Mouse (Mus musculus) midbrain, postnatal 0 days (tissue): ENCODE data around the gene Otulin. TPM values are rescaled to one million over a fixed set of nuclear protein-coding genes. Genes with fewer than 3 reads are reported as not detected.

Source experiments
- ATAC-seq: fragments of 200-750 bp; cut with Nextera tagmentation; 2 replicates; pipeline ENCODE4 v1.8.0; 2017; ENCODE audit warnings: moderate number of reproducible peaks, mild to moderate bottlenecking, moderate TSS enrichment, moderate library complexity; ENCODE audit not compliant: low FRiP score
- DNase-seq: peaks from one replicate; pipeline ENCODE4 v3.0.0-alpha.2; 2015; ENCODE audit warnings: low spot score
- H3K27ac ChIP-seq: fragments of 300-500 bp; sonication (generic); 2 replicates; pipeline ENCODE4 v1.5.1; 2014; ENCODE audit warnings: low read depth, mild to moderate bottlenecking, low read length, mixed read lengths
- H3K27me3 ChIP-seq: fragments of 300-500 bp; sonication (generic); 2 replicates; pipeline ENCODE4 v1.6.1; 2014; ENCODE audit warnings: low read length, control low read depth, mixed read lengths; ENCODE audit not compliant: insufficient read depth
- H3K36me3 ChIP-seq: fragments of 300-500 bp; sonication (generic); 2 replicates; pipeline ENCODE4 v1.6.1; 2014; ENCODE audit warnings: low read length, control low read depth, mixed read lengths; ENCODE audit not compliant: insufficient read depth
- H3K4me1 ChIP-seq: fragments of 300-500 bp; sonication (generic); 2 replicates; pipeline ENCODE4 v1.6.1; 2014; ENCODE audit warnings: mild to moderate bottlenecking, control low read depth, antibody characterized with exemption, low read length, mixed read lengths; ENCODE audit not compliant: insufficient read depth
- H3K4me2 ChIP-seq: fragments of 300-500 bp; sonication (generic); 2 replicates; pipeline ENCODE4 v1.6.1; 2014; ENCODE audit warnings: low read depth, mild to moderate bottlenecking, low read length, mixed read lengths; ENCODE audit not compliant: poor library complexity, severe bottlenecking
- H3K4me3 ChIP-seq: fragments of 300-500 bp; sonication (generic); 2 replicates; pipeline ENCODE4 v1.5.1; 2014; ENCODE audit warnings: low read depth, mild to moderate bottlenecking, low read length, moderate library complexity
- H3K9ac ChIP-seq: fragments of 300-500 bp; sonication (generic); replicated peaks from 2 replicates; pipeline ENCODE4 v1.6.1; 2014; ENCODE audit warnings: mild to moderate bottlenecking, low read length, moderate library complexity, mixed read lengths; ENCODE audit not compliant: poor library complexity, severe bottlenecking
- H3K9me3 ChIP-seq: fragments of 300-500 bp; sonication (generic); 2 replicates; pipeline ENCODE4 v1.6.1; 2016; ENCODE audit warnings: low read length, control low read depth
- CTCF ChIP-seq: IDR thresholded peaks from 2 replicates; pipeline ENCODE4 v1.5.1; 2016; ENCODE audit warnings: antibody characterized with exemption, mild to moderate bottlenecking
- WGBS: fragments of 180-500 bp; shearing (Covaris S2); extraction: QIAGEN DNeasy Blood & Tissue Kit; methylation state at CpG from one replicate; pipeline ENCODE4 v1.1.7; 2014; 5-methylcytosine and 5-hydroxymethylcytosine counted together
- polyA plus RNA-seq: library from polyadenylated mRNA; unstranded; fragments of >200 nt; fragmentation: Nextera tagmentation; extraction: Ambion mirVana; gene quantifications from 2 replicates; pipeline ENCODE4 v1.2.1, GENCODE M21; 2015
- total RNA-seq: library from RNA; depleted of rRNA; stranded (reverse); fragments of >200 nt; gene quantifications from 2 replicates; pipeline ENCODE4 v1.2.3, GENCODE M21; 2014

Gene Otulin
- total and polyA plus RNA-seq, 2 experiments from 2014 or later: 17.8 to 23.9 TPM

GRCm38 (mm10) chr15:27605252-27605651 is 25.2 kb downstream of the Otulin start:
- 83% methylated on average over 3 of the region's 3 CpGs for WGBS
- Histone ChIP-seq H3K4me1 (no peaks in the 10 kb centered on the region), H3K4me2 (no peak overlapping the region), H3K9me3 (no peaks in the 10 kb centered on the region), H3K27me3 (no peaks in the 10 kb centered on the region), H3K9ac (no peak overlapping the region), H3K4me3 (no peak overlapping the region), H3K27ac (no peak overlapping the region), H3K36me3 (peaks cover 14% of the 10 kb centered on the region)
- DNase-seq (no peak), ATAC-seq (no peak)
- no peak; the same call in 1 of the 2 replicates for TF ChIP-seq CTCF

GRCm38 (mm10) chr15:27604558-27604957 is 25.9 kb downstream of the Otulin start:
- no peaks in the 10 kb centered on the region for H3K27me3 ChIP-seq
- ATAC-seq (no peak), DNase-seq (no peak)
- no peaks in the 10 kb centered on the region for H3K4me1 ChIP-seq
- no peak overlapping the region for H3K27ac ChIP-seq
- WGBS: 86% methylated on average over 3 of the region's 3 CpGs
- H3K9me3 ChIP-seq: no peaks in the 10 kb centered on the region
- H3K9ac ChIP-seq: no peak overlapping the region
- no peak for TF ChIP-seq CTCF
- H3K36me3 ChIP-seq: peaks cover 14% of the 10 kb centered on the region
- H3K4me3 ChIP-seq: no peak overlapping the region
- H3K4me2 ChIP-seq: no peak overlapping the region

- WGBS: 90% methylated on average over 5 of the region's 5 CpGs
- Histone ChIP-seq H3K4me2 (no peak overlapping the region), H3K9me3 (no peaks in the 10 kb centered on the region), H3K27me3 (no peaks in the 10 kb centered on the region), H3K9ac (no peak overlapping the region), H3K4me3 (no peak overlapping the region), H3K27ac (no peak overlapping the region), H3K36me3 (peaks cover 6% of the 10 kb centered on the region; the same call in 1 of the 2 replicates), H3K4me1 (no peaks in the 10 kb centered on the region)
- ATAC-seq (no peak), DNase-seq (no peak)
- TF ChIP-seq CTCF: no peak
Observed at GRCm38 (mm10) chr15:27600524-27600923, 30.0 kb downstream of the Otulin start.

GRCm38 (mm10) chr15:27598786-27599385 is 31.6 kb downstream of the Otulin start:
- no peak overlapping the region for H3K27ac ChIP-seq
- no peak for DNase-seq
- 91% methylated on average over 13 of the region's 13 CpGs for WGBS

GRCm38 (mm10) chr15:27597516-27597915 is 33.0 kb downstream of the Otulin start:
- Histone ChIP-seq H3K27me3 (no peaks in the 10 kb centered on the region), H3K36me3 (peaks cover 14% of the 10 kb centered on the region; the same call in 1 of the 2 replicates), H3K4me1 (no peaks in the 10 kb centered on the region), H3K9me3 (no peaks in the 10 kb centered on the region), H3K27ac (no peak overlapping the region), H3K4me2 (no peak overlapping the region), H3K9ac (no peak overlapping the region), H3K4me3 (no peak overlapping the region)
- 75% methylated on average over 4 of the region's 4 CpGs for WGBS
- no peak for DNase-seq
- no peak for TF ChIP-seq CTCF
- no peak for ATAC-seq

More at GRCm38 (mm10) chr15:27598786-27599385, 31.6 kb downstream of the Otulin start:
- TF ChIP-seq CTCF: no peak
- no peaks in the 10 kb centered on the region for H3K27me3 ChIP-seq
- no peak overlapping the region for H3K4me2 ChIP-seq
- H3K4me3 ChIP-seq: no peak overlapping the region
- no peak for ATAC-seq
- 0 out of 2 replicates have a peak, but pooled peaks cover 8% of the 10 kb centered on the region for H3K36me3 ChIP-seq
- no peaks in the 10 kb centered on the region for H3K9me3 ChIP-seq
- no peaks in the 10 kb centered on the region for H3K4me1 ChIP-seq
- no peak overlapping the region for H3K9ac ChIP-seq

GRCm38 (mm10) chr15:27596463-27597140 is 33.9 kb downstream of the Otulin start:
- H3K27me3 ChIP-seq: no peaks in the 10 kb centered on the region
- H3K4me3 ChIP-seq: no peak overlapping the region
- no peak overlapping the region for H3K4me2 ChIP-seq
- H3K9me3 ChIP-seq: no peaks in the 10 kb centered on the region
- no peaks in the 10 kb centered on the region for H3K4me1 ChIP-seq
- H3K36me3 ChIP-seq: peaks cover 20% of the 10 kb centered on the region; the same call in 1 of the 2 replicates
- ATAC-seq (peak; percentile 43; the same call in 1 of the 2 replicates), DNase-seq (no peak)
- H3K27ac ChIP-seq: peak overlapping the region; percentile 47
- H3K9ac ChIP-seq: no peak overlapping the region
- WGBS: 76% methylated on average over 3 of the region's 3 CpGs
- TF ChIP-seq CTCF: peak; percentile 51
